Mouse (Mus musculus) spleen, adult 2 months (tissue): ENCODE measurements at regions not wholly inside any gene's neighbourhood (a gene's known extent, or its start where the extent isn't known, plus 50 kb on each side); places are given as distances from the start of the nearest gene placed in this dataset.

ENCODE experiments used
- DNase-seq, 2 experiments: peaks; one replicate each; pipeline versions ENCODE4 v3.0.0 to v3.0.0-alpha.2; 2012 to 2021; ENCODE audit warnings: low spot score in 2 of 2, low read depth in 1 of 2
- H3K27ac ChIP-seq: fragments of 200-500 bp; 2 replicates; pipeline ENCODE4 v1.5.1; 2012; ENCODE audit warnings: low read length, inconsistent platforms; ENCODE audit not compliant: insufficient read depth
- H3K27me3 ChIP-seq: fragments of 200-500 bp; 2 replicates; pipeline ENCODE4 v1.6.1; 2012; ENCODE audit warnings: mild to moderate bottlenecking, moderate library complexity, low read length, inconsistent platforms; ENCODE audit not compliant: control insufficient read depth, insufficient read depth
- H3K36me3 ChIP-seq: fragments of 200-500 bp; 2 replicates; pipeline ENCODE4 v1.6.1; 2012; ENCODE audit warnings: mild to moderate bottlenecking, low read length, inconsistent platforms; ENCODE audit not compliant: control insufficient read depth, insufficient read depth
- H3K4me1 ChIP-seq: fragments of 200-500 bp; 2 replicates; pipeline ENCODE4 v1.6.1; 2011; ENCODE audit warnings: inconsistent platforms; ENCODE audit not compliant: control insufficient read depth, insufficient read depth, insufficient read length
- H3K4me3 ChIP-seq: fragments of 200-500 bp; 2 replicates; pipeline ENCODE4 v1.5.1; 2011; ENCODE audit warnings: mild to moderate bottlenecking, inconsistent platforms; ENCODE audit not compliant: insufficient read depth, insufficient read length; ENCODE audit errors: extremely low read depth
- CTCF ChIP-seq: fragments of 200-500 bp; IDR thresholded peaks from 2 replicates; pipeline ENCODE4 v1.5.1; 2011; ENCODE audit warnings: mild to moderate bottlenecking, inconsistent platforms; ENCODE audit not compliant: insufficient read depth, insufficient read length, insufficient replicate concordance; ENCODE audit errors: extremely low read depth
- POLR2A ChIP-seq: fragments of 200-500 bp; IDR thresholded peaks from 2 replicates; pipeline ENCODE4 v1.6.1; 2011; ENCODE audit warnings: low read depth, low read length, inconsistent platforms
- WGBS: fragments of 180-500 bp; shearing (Covaris S2); methylation state at CpG from one replicate; pipeline ENCODE4 v1.1.7; 2018; 5-methylcytosine and 5-hydroxymethylcytosine counted together

DNA sequence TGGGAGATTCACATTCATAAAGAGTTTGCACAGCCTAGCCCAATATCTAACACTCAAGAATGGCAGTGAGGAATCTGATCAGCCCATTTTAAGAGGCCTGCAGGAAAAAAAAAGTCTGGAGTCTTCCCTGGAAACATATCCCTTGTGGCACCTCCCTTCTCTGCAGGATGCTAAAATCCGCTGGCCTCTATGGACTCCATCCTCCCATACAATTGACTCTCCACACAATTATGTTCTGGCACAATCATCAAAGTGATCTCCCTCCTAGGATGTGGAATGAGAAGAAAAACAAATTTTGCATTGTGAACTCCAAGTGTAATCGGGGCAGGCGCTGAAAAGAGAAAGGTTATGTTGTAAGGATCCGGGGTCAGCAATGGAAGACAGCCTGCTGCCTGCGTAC is 442.7 kb upstream of the A1bg start:
- Histone ChIP-seq H3K4me3 (no peak overlapping the region), H3K27ac (no peak overlapping the region), H3K4me1 (no peaks in the 10 kb centered on the region), H3K36me3 (no peaks in the 10 kb centered on the region), H3K27me3 (no peaks in the 10 kb centered on the region)
- no peak for TF ChIP-seq POLR2A
- TF ChIP-seq CTCF = no peak
- DNase-seq = no peak
- WGBS = 88% methylated on average over 5 of the region's 5 CpGs

- WGBS = 78% methylated on average over 2 of the region's 2 CpGs
- no peaks in the 10 kb centered on the region for H3K27me3 ChIP-seq
- TF ChIP-seq POLR2A (no peak), CTCF (no peak)
- H3K36me3 ChIP-seq = no peaks in the 10 kb centered on the region
- H3K27ac ChIP-seq = no peak overlapping the region
- no peaks in the 10 kb centered on the region for H3K4me1 ChIP-seq
- no peak overlapping the region for H3K4me3 ChIP-seq
- no peak for DNase-seq
Observed at GRCm38 (mm10) chr15:61364461-61364860, 441.6 kb upstream of the A1bg start.

- 76% methylated on average over 3 of the region's 3 CpGs for WGBS
- H3K27ac ChIP-seq = no peak overlapping the region
Observed at GRCm38 (mm10) chr15:61361254-61361653, 438.4 kb upstream of the A1bg start.

DNA sequence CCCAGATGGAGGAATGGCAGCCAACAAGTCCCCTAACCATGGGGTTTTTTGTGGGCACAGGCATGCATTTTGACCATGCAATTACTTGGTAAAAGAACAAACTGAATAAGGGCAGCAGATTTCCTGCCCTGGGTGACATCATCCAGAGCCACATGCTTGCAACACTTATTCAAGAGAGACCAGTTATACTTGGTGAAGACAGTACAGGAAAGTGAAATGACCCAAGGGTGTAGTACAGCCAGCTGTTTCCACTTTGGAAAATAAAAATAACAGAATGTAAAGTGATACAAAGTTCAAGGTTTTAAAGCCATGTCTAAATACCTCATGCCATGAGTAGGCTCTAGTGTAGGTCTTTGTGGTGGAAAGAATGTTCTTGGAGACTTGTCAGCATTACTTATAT is 432.5 kb upstream of the A1bg start:
- TF ChIP-seq POLR2A (no peak), CTCF (no peak)
- Histone ChIP-seq H3K4me1 (no peaks in the 10 kb centered on the region), H3K27me3 (no peaks in the 10 kb centered on the region), H3K27ac (no peak overlapping the region), H3K4me3 (no peak overlapping the region), H3K36me3 (no peaks in the 10 kb centered on the region)
- no peak for DNase-seq

More at GRCm38 (mm10) chr15:61361254-61361653, 438.4 kb upstream of the A1bg start:
- DNase-seq = no peak
- no peak for TF ChIP-seq POLR2A
- TF ChIP-seq CTCF = no peak
- Histone ChIP-seq H3K4me1 (no peaks in the 10 kb centered on the region), H3K4me3 (no peak overlapping the region), H3K36me3 (no peaks in the 10 kb centered on the region), H3K27me3 (no peaks in the 10 kb centered on the region)

GRCm38 (mm10) chr15:61351729-61352342 is 429.0 kb upstream of the A1bg start:
- no peak overlapping the region for H3K27ac ChIP-seq
- TF ChIP-seq POLR2A = no peak
- no peak for TF ChIP-seq CTCF
- H3K4me3 ChIP-seq = no peak overlapping the region
- H3K4me1 ChIP-seq = no peaks in the 10 kb centered on the region
- no peaks in the 10 kb centered on the region for H3K36me3 ChIP-seq
- 76% methylated on average over 5 of the region's 5 CpGs for WGBS
- no peaks in the 10 kb centered on the region for H3K27me3 ChIP-seq
- DNase-seq = no peak

DNA sequence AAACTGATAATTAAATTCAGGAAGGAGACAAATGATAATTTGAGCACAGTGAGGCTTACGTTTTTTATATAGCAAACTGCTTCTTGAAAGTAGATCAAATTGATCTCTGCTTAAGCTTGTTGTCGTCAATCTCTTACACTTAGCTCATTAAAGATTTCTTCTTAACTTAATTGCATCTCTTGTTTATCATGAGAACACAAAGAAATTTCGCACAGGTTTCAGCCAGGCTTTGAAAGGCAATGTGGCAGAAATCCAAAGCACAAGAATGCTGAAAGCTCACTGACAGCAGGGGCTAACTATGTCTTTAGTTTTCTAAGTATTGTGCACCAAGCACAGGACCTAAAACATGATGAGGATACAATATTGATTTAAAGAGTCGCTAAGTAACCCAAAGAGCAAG is 422.3 kb upstream of the A1bg start:
- Histone ChIP-seq H3K36me3 (no peaks in the 10 kb centered on the region), H3K4me1 (no peaks in the 10 kb centered on the region), H3K4me3 (no peak overlapping the region), H3K27ac (no peak overlapping the region), H3K27me3 (no peaks in the 10 kb centered on the region)
- no peak for DNase-seq
- 86% methylated on average over 4 of the region's 4 CpGs for WGBS
- no peak for TF ChIP-seq CTCF
- TF ChIP-seq POLR2A = no peak

- DNase-seq = no peak
- Histone ChIP-seq H3K4me1 (no peaks in the 10 kb centered on the region), H3K36me3 (no peaks in the 10 kb centered on the region), H3K27me3 (no peaks in the 10 kb centered on the region), H3K27ac (no peak overlapping the region), H3K4me3 (no peak overlapping the region)
- 88% methylated on average over 1 of the region's 1 CpGs for WGBS
- TF ChIP-seq CTCF = no peak
- no peak for TF ChIP-seq POLR2A
Observed at GRCm38 (mm10) chr15:61342618-61343017, 419.8 kb upstream of the A1bg start.
